Mouse (Mus musculus): ENCODE measurements around the gene Lrch1. TPM values are rescaled to one million over a fixed set of nuclear protein-coding genes. Genes with fewer than 3 reads are reported as not detected.

Gene Lrch1
- polyA plus RNA-seq (2015; fragmentation: Illumina TruSeq; extraction: RNeasy Lipid Tissue Mini Kit (QIAGEN cat#74804); ENCODE audit: low read depth, low replicate concordance), result 13.6 TPM

DNA sequence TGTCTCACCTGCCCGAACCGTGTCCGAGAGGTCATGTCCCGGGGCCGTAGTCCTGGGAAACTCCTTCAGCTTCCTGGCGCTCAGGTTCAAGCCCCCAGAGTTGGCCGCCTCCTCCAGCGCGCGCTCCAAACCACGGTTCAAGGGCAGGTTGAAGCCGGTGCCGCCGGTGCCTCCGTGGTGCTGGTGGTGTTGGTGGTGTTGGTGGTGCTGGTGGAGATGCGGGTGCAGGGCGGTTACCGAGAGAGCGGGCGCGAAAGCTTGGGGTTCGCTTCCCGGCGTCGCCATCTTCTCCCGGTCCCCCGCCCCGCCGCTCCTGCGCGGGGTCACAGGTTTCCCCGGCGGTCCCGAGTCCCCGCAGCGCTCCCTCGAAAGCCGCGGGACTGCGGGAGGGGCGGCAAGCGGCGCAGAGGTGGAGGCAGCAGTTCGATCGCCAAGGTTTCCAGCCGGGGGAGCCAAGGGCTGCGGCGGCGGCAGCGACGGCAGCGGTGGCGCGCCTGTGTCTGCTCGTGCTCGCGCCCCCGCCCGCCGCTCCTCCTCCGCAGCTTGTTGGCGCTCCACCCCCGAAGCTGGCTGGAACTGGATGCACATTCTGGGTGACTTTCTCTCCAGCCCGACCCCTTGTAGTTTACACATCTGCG is at the start of gene Lrch1:
TSS of gene Lrch1 (minus strand) at position 501 of the 638 bp plus-strand sequence.

DNA sequence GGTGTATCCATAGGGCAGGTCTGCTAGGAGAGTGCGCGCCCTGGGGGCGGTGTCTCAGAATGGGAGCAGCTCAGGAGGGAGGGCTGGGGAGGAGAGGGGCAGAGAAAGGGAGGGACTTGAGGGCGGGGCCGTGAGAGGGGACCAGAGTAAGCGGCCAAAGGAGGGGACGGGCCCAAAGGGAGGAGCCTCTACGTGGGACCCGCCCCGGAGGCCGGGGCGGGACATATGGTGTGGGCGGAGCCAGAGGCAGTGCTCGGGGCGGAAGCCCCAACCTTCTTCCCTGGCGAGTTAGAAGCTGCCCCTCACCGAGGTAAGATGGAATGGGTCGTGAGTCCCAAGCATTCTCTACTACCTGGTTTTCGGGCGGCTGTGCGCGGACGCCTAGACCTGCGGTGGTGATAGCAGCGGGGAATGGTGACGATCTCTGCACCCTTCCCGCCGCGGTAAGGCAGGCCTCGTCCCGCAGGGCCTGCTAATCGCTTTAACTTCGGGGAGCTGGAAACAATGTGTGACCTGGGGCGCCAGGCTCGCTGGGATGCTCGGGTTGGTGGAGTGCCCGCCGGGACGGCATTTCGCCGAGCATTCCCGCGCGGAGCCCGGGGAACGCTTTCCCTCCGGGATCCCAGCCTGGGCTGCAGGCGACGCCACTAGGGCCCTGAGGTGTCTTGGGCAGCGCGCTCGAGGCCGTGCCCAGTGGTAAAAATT is 215.4 kb downstream of the Lrch1 start, which contains the start of gene Esd:
TSS of gene Esd (plus strand) at position 219 of the 705 bp plus-strand sequence.

Other genes starting within 250 kb of the Lrch1 start
- gene Esd, start 215.6 kb downstream of the Lrch1 start, polyA plus RNA-seq (2015; fragmentation: Illumina TruSeq; extraction: RNeasy Lipid Tissue Mini Kit (QIAGEN cat#74804); ENCODE audit: low read depth, low replicate concordance), result 189 TPM
- 1.3 TPM for gene Rubcnl, start 68.2 kb upstream of the Lrch1 start, polyA plus RNA-seq (2015; fragmentation: Illumina TruSeq; extraction: RNeasy Lipid Tissue Mini Kit (QIAGEN cat#74804); ENCODE audit: low read depth, low replicate concordance)
- gene Lrrc63, start 183.0 kb upstream of the Lrch1 start, polyA plus RNA-seq (2015; fragmentation: Illumina TruSeq; extraction: RNeasy Lipid Tissue Mini Kit (QIAGEN cat#74804); ENCODE audit: low read depth, low replicate concordance), result not detected
- 7.8 TPM for gene Lcp1, start 183.2 kb upstream of the Lrch1 start, polyA plus RNA-seq (2015; fragmentation: Illumina TruSeq; extraction: RNeasy Lipid Tissue Mini Kit (QIAGEN cat#74804); ENCODE audit: low read depth, low replicate concordance)

Data from brain, adult 10 weeks (tissue).